Comparison of ENCODE assay signal across 10 mouse cellular contexts in genomic region chr8:70408301-70408700, GRCm38 (mm10). TPM values are rescaled to one million over a fixed set of nuclear protein-coding genes. Genes with fewer than 3 reads are reported as not detected.
DNase-seq lines count a peak whose midpoint lies in the region; ATAC-seq lines count a peak whose summit lies in the region.
"Had no signal": no experiment of that assay in that cellular context is flagged by ENCODE, and none has a peak within 500 bp of the region (broad histone marks: within the 10 kb centered on the region; RNA-seq: fewer than 3 reads in every experiment).

No protein-coding gene starts in this region.

- H3K36me3 ChIP-seq in heart, embryonic 14.5 days (ENCODE audit: control insufficient read depth, insufficient read depth, low read length) = no peaks in the 10 kb centered on the region
- no peaks in the 10 kb centered on the region for H3K36me3 ChIP-seq in forebrain, embryonic 16.5 days (ENCODE audit: control insufficient read depth, insufficient read depth)
- no peaks in the 10 kb centered on the region for H3K36me3 ChIP-seq in midbrain, embryonic 11.5 days (ENCODE audit: control insufficient read depth, insufficient read depth, low read length)

- H3K4me3 ChIP-seq in heart, embryonic 14.5 days (ENCODE audit: control insufficient read depth in 1 of 2, insufficient read depth in 1 of 2, low read depth in 1 of 2, low read length in 2 of 2) = no peak overlapping the region
- H3K4me3 ChIP-seq in forebrain, embryonic 16.5 days (replicated peaks; ENCODE audit: low read length) = no peak overlapping the region
- H3K4me3 ChIP-seq in midbrain, embryonic 11.5 days (ENCODE audit: low read depth, low read length) = no peak overlapping the region
- H3K4me3 ChIP-seq: gastrocnemius, adult 2 months had no signal

- no peaks in the 10 kb centered on the region for H3K27me3 ChIP-seq in heart, embryonic 14.5 days (ENCODE audit: control insufficient read depth, insufficient read depth, low read length)
- no peaks in the 10 kb centered on the region for H3K27me3 ChIP-seq in forebrain, embryonic 16.5 days (replicated peaks; ENCODE audit: control insufficient read depth, insufficient read depth, low read length)
- H3K27me3 ChIP-seq in midbrain, embryonic 11.5 days (ENCODE audit: control insufficient read depth, insufficient read depth, low read length) = no peaks in the 10 kb centered on the region

- H3K4me2 ChIP-seq in heart, embryonic 14.5 days (ENCODE audit: low read length) = peak overlapping the region; percentile 23
- no peak overlapping the region for H3K4me2 ChIP-seq in forebrain, embryonic 16.5 days (ENCODE audit: low read length)
- no peak overlapping the region for H3K4me2 ChIP-seq in midbrain, embryonic 11.5 days

- peak overlapping the region in 1 of 2 experiments; percentile 44; a peak in 1 of 4 replicates for H3K27ac ChIP-seq in heart, embryonic 14.5 days (replicated peaks in 1 of 2; ENCODE audit: control insufficient read depth in 1 of 2, insufficient read depth in 1 of 2, low read depth in 2 of 2, low read length in 2 of 2)
- no peak overlapping the region; the same call in 1 of the 2 replicates for H3K27ac ChIP-seq in forebrain, embryonic 16.5 days (ENCODE audit: low read length)
- H3K27ac ChIP-seq in midbrain, embryonic 11.5 days (ENCODE audit: low read depth, low read length) = peak overlapping the region; percentile 54
- H3K27ac ChIP-seq: gastrocnemius, adult 2 months; macrophage had no signal

- peak overlapping the region; percentile 38 for H3K9ac ChIP-seq in heart, embryonic 14.5 days (ENCODE audit: low read length)
- H3K9ac ChIP-seq in forebrain, embryonic 16.5 days (replicated peaks; ENCODE audit: low read depth, low read length) = 0 out of 2 replicates have a peak overlapping the region, but pooled peaks have one; percentile 29
- no peak overlapping the region for H3K9ac ChIP-seq in midbrain, embryonic 11.5 days (ENCODE audit: low read length)

- H3K4me1 ChIP-seq in heart, embryonic 14.5 days (ENCODE audit: control insufficient read depth in 2 of 2, insufficient read depth in 2 of 2, low read length in 2 of 2) = peaks cover 36 to 48% of the 10 kb centered on the region in 2 experiments
- H3K4me1 ChIP-seq in forebrain, embryonic 16.5 days (replicated peaks; ENCODE audit: control insufficient read depth, insufficient read depth, low read length) = peaks cover 17% of the 10 kb centered on the region
- H3K4me1 ChIP-seq in midbrain, embryonic 11.5 days (ENCODE audit: control insufficient read depth, insufficient read depth, low read length) = peaks cover 10% of the 10 kb centered on the region

- no peak for DNase-seq in heart, adult 11 months
- peak; percentile 68 to 78 for DNase-seq in cerebellum, postnatal 10 days
- no peak for DNase-seq in midbrain, embryonic 11.5 days (ENCODE audit: low spot score, missing footprints)
- no peak for DNase-seq in right cerebral cortex, postnatal 36 days (ENCODE audit: low spot score in 2 of 2)
- DNase-seq in urinary bladder, postnatal 14 days (ENCODE audit: low spot score) = no peak
- no peak for DNase-seq in ovary, postnatal 10 days (ENCODE audit: low spot score)
- DNase-seq: gastrocnemius, adult 2 months had no signal

- H3K9me3 ChIP-seq in heart, embryonic 14.5 days (ENCODE audit: control insufficient read depth, low read length) = no peaks in the 10 kb centered on the region
- no peaks in the 10 kb centered on the region for H3K9me3 ChIP-seq in forebrain, embryonic 16.5 days (ENCODE audit: control insufficient read depth, low read length)
- H3K9me3 ChIP-seq in midbrain, embryonic 11.5 days (ENCODE audit: control insufficient read depth, low read length) = no peaks in the 10 kb centered on the region

- ATAC-seq in heart, embryonic 14.5 days (ENCODE audit: insufficient number of reproducible peaks, insufficient read depth, low FRiP score, low read depth) = no peak
- ATAC-seq in forebrain, embryonic 16.5 days = peak; percentile 30; the same call in 1 of the 2 replicates
- peak; percentile 70 for ATAC-seq in midbrain, embryonic 11.5 days (ENCODE audit: low FRiP score)

- 53% methylated on average over 6 of the region's 6 CpGs for WGBS in heart, embryonic 14.5 days
- 47% methylated on average over 6 of the region's 6 CpGs for WGBS in forebrain, embryonic 16.5 days
- 61% methylated on average over 6 of the region's 6 CpGs for WGBS in midbrain, embryonic 11.5 days

RNA-seq across cellular contexts. Expression of gene Crtc1, which starts 31.1 kb away (rescaled TPM):
- 12.2 and 14.1 TPM in 2 replicates for polyA plus RNA-seq in heart, embryonic 14.5 days (2014; fragmentation: Nextera tagmentation; extraction: Ambion mirVana)
- polyA plus RNA-seq in forebrain, embryonic 16.5 days (2015; fragmentation: Nextera tagmentation; extraction: Ambion mirVana) = 41.1 and 51.0 TPM in 2 replicates
- 11.8 and 12.9 TPM in 2 replicates for polyA plus RNA-seq in midbrain, embryonic 11.5 days (2014; fragmentation: Nextera tagmentation; extraction: Ambion mirVana)

RNA-seq across cellular contexts. Expression of gene Comp, which starts 34.9 kb away (rescaled TPM):
- polyA plus RNA-seq in heart, embryonic 14.5 days (2014; fragmentation: Nextera tagmentation; extraction: Ambion mirVana) = 3.0 and 4.6 TPM in 2 replicates
- 0.51 and 0.75 TPM in 2 replicates for polyA plus RNA-seq in forebrain, embryonic 16.5 days (2015; fragmentation: Nextera tagmentation; extraction: Ambion mirVana)
- polyA plus RNA-seq in midbrain, embryonic 11.5 days (2014; fragmentation: Nextera tagmentation; extraction: Ambion mirVana) = 0.21 TPM in 1 of 2 replicates, not detected in the other
- polyA plus RNA-seq: macrophage had no signal

RNA-seq across cellular contexts. Expression of gene Upf1, which starts 55.2 kb away (rescaled TPM):
- 14.2 and 18.1 TPM in 2 replicates for polyA plus RNA-seq in heart, embryonic 14.5 days (2014; fragmentation: Nextera tagmentation; extraction: Ambion mirVana)
- polyA plus RNA-seq in forebrain, embryonic 16.5 days (2015; fragmentation: Nextera tagmentation; extraction: Ambion mirVana) = 11.8 and 13.6 TPM in 2 replicates
- polyA plus RNA-seq in midbrain, embryonic 11.5 days (2014; fragmentation: Nextera tagmentation; extraction: Ambion mirVana) = 19.6 and 19.8 TPM in 2 replicates

Comparison
In these comparisons a context has a peak if more than half of its experiments do, and no peak if none do; other contexts are left out.
1. DNase-seq: peak in cerebellum, postnatal 10 days (2 of 2); none in heart, adult 11 months (single experiment), midbrain, embryonic 11.5 days (single experiment), right cerebral cortex, postnatal 36 days (0 of 2), urinary bladder, postnatal 14 days (single experiment) and ovary, postnatal 10 days (single experiment).